Mouse (Mus musculus) frontal cortex, adult (tissue): ENCODE results near the gene Icmt.

Experiments
- ATAC-seq: cut with Nextera tagmentation; 2 replicates; pipeline ENCODE4 v1.9.2; 2017; ENCODE audit warnings: mild to moderate bottlenecking, moderate library complexity, mixed read lengths; ENCODE audit not compliant: low TSS enrichment

Gene Icmt

GRCm38 (mm10) chr4:152300375-152300774 lies 3.3 kb downstream of the Icmt start:
- ATAC-seq, result no peak

GRCm38 (mm10) chr4:152302012-152302411 lies 5.0 kb downstream of the Icmt start:
- ATAC-seq, result no peak

GRCm38 (mm10) chr4:152303172-152303571 lies 6.1 kb downstream of the Icmt start:
- no peak for ATAC-seq

- ATAC-seq, result no peak
Measured at GRCm38 (mm10) chr4:152304685-152305084, 7.7 kb downstream of the Icmt start.

GRCm38 (mm10) chr4:152305991-152306390 lies 9.0 kb downstream of the Icmt start:
- ATAC-seq, result no peak

- no peak for ATAC-seq
Measured at GRCm38 (mm10) chr4:152307542-152307941, 10.5 kb downstream of the Icmt start.

- ATAC-seq, result no peak
Measured at GRCm38 (mm10) chr4:152312186-152312585, 15.2 kb downstream of the Icmt start.

- 0 out of 2 replicates have a peak, but pooled peaks have one; percentile 26 for ATAC-seq
Measured at GRCm38 (mm10) chr4:152313211-152313632, 16.2 kb downstream of the Icmt start.

- no peak for ATAC-seq
Measured at GRCm38 (mm10) chr4:152313934-152314333, 16.9 kb downstream of the Icmt start.

GRCm38 (mm10) chr4:152315498-152316213 lies 18.6 kb downstream of the Icmt start:
- peak; percentile 46; the same call in 1 of the 2 replicates for ATAC-seq

- no peak for ATAC-seq
Measured at GRCm38 (mm10) chr4:152317631-152318033, 20.6 kb downstream of the Icmt start.

GRCm38 (mm10) chr4:152318517-152319234 lies 21.6 kb downstream of the Icmt start, which contains the start of gene Rnf207:
Rnf207 (minus strand) TSS chr4:152318993.
- peak; percentile 77 for ATAC-seq

GRCm38 (mm10) chr4:152321464-152321863 lies 24.4 kb downstream of the Icmt start:
- no peak for ATAC-seq

GRCm38 (mm10) chr4:152324641-152325562 lies 27.9 kb downstream of the Icmt start:
- peak; percentile 38; the same call in 1 of the 2 replicates for ATAC-seq

GRCm38 (mm10) chr4:152325574-152326411 lies 28.8 kb downstream of the Icmt start, which contains the start of gene Rpl22:
Rpl22 (plus strand) TSS chr4:152325742.
- ATAC-seq, result peak; percentile 97

- ATAC-seq, result no peak
Measured at GRCm38 (mm10) chr4:152326543-152326942, 29.5 kb downstream of the Icmt start.

- ATAC-seq, result no peak
Measured at GRCm38 (mm10) chr4:152328691-152329090, 31.7 kb downstream of the Icmt start.

- ATAC-seq, result peak; percentile 73
Measured at GRCm38 (mm10) chr4:152332952-152333351, 35.9 kb downstream of the Icmt start.

- no peak for ATAC-seq
Measured at GRCm38 (mm10) chr4:152333587-152333986, 36.6 kb downstream of the Icmt start.

- ATAC-seq, result no peak
Measured at GRCm38 (mm10) chr4:152337772-152338171, 40.7 kb downstream of the Icmt start.
